Mouse (Mus musculus): ENCODE data around the gene Gm5148. TPM values are rescaled to one million over a fixed set of nuclear protein-coding genes. Genes with fewer than 3 reads are reported as not detected.

Gm5148 gene
- polyA plus RNA-seq, 1 experiment from 2014 or later = 2.6 TPM

GRCm38 (mm10) chr3:37758124-37758523, 33.8 kb upstream of the Gm5148 start:
- ATAC-seq (ENCODE audit: insufficient read depth) = peak; percentile 82
- Histone ChIP-seq H3K27ac (replicated peaks) (peak overlapping the region; percentile 75), H3K4me3 (replicated peaks) (no peak overlapping the region)

DNA sequence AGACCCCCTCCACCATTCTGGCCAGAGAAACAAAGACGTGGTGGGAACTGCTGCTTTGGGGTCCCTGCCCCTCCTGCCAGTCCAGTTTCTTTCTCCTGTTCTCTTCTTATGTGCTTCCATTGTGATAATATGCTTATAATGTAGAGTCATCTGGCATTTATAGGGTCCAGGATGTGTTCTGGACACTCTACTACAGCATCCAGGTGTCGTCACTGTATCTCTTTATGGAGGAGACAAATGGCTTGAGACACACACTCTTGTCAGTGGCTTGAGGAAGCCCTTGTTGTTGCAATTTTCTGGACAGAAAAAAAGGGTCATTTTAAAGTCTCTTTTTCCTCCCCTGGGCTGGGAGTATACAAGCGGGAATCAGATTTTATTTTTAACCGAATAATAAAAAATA, 33.3 kb upstream of the Gm5148 start:
- H3K9ac ChIP-seq = no peak overlapping the region

More at GRCm38 (mm10) chr3:37758124-37758523, 33.8 kb upstream of the Gm5148 start:
- Histone ChIP-seq H3K4me1 (replicated peaks) (peaks cover 39% of the 10 kb centered on the region), H3K4me2 (peak overlapping the region; percentile 45), H3K9ac (no peak overlapping the region), H3K27me3 (no peaks in the 10 kb centered on the region), H3K9me3 (replicated peaks) (no peaks in the 10 kb centered on the region), H3K36me3 (replicated peaks) (no peaks in the 10 kb centered on the region)
- WGBS (ENCODE audit: insufficient replicate concordance) = 2% methylated on average over 12 of the region's 12 CpGs

GRCm38 (mm10) chr3:37756005-37756404, 31.7 kb upstream of the Gm5148 start:
- H3K36me3 ChIP-seq (replicated peaks) = no peaks in the 10 kb centered on the region
- ATAC-seq (ENCODE audit: insufficient read depth) = no peak
- no peak overlapping the region for H3K4me3 ChIP-seq (replicated peaks)
- H3K4me1 ChIP-seq (replicated peaks) = peaks cover 28% of the 10 kb centered on the region
- no peak overlapping the region for H3K4me2 ChIP-seq
- no peak overlapping the region for H3K27ac ChIP-seq (replicated peaks)
- H3K9ac ChIP-seq = no peak overlapping the region
- H3K9me3 ChIP-seq (replicated peaks) = no peaks in the 10 kb centered on the region
- WGBS (ENCODE audit: insufficient replicate concordance) = 37% methylated on average over 2 of the region's 2 CpGs
- no peaks in the 10 kb centered on the region for H3K27me3 ChIP-seq

More for the DNA sequence above, 33.3 kb upstream of the Gm5148 start:
- no peak for ATAC-seq (ENCODE audit: insufficient read depth)
- 18% methylated on average over 4 of the region's 4 CpGs for WGBS (ENCODE audit: insufficient replicate concordance)
- Histone ChIP-seq H3K9me3 (replicated peaks) (no peaks in the 10 kb centered on the region), H3K27ac (replicated peaks) (no peak overlapping the region), H3K4me1 (replicated peaks) (peaks cover 37% of the 10 kb centered on the region), H3K27me3 (no peaks in the 10 kb centered on the region), H3K36me3 (replicated peaks) (no peaks in the 10 kb centered on the region), H3K4me3 (replicated peaks) (no peak overlapping the region), H3K4me2 (no peak overlapping the region)

GRCm38 (mm10) chr3:37754639-37755038, 30.3 kb upstream of the Gm5148 start:
- no peak for ATAC-seq (ENCODE audit: insufficient read depth)
- 62% methylated on average over 3 of the region's 3 CpGs for WGBS (ENCODE audit: insufficient replicate concordance)
- Histone ChIP-seq H3K9ac (no peak overlapping the region), H3K27me3 (no peaks in the 10 kb centered on the region), H3K4me3 (replicated peaks) (no peak overlapping the region), H3K9me3 (replicated peaks) (no peaks in the 10 kb centered on the region), H3K27ac (replicated peaks) (no peak overlapping the region), H3K36me3 (replicated peaks) (no peaks in the 10 kb centered on the region), H3K4me2 (no peak overlapping the region), H3K4me1 (replicated peaks) (peaks cover 24% of the 10 kb centered on the region)

DNA sequence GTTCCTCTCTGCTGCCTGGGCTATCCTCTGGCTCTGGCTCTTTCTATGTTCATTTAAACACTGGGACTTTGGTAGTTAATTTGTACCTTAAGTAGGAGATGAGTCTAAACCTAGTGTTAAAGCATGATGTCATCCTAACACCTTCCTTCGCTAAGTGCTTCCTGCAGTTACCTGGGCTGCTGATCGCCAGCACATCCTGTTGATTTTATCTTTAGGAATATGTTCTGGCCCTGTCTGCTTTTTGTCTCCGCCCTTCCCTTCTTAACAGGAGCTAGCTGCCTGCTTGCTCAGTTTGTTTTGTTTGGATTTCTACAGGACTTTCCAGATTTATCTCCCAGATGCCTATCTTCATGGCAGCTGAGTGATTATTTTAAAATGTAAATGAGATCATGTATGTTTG, 28.9 kb upstream of the Gm5148 start:
- H3K27me3 ChIP-seq = no peaks in the 10 kb centered on the region
- no peak overlapping the region for H3K4me2 ChIP-seq
- no peak overlapping the region for H3K27ac ChIP-seq (replicated peaks)
- H3K4me3 ChIP-seq (replicated peaks) = no peak overlapping the region
- H3K9ac ChIP-seq = no peak overlapping the region
- ATAC-seq (ENCODE audit: insufficient read depth) = no peak
- H3K36me3 ChIP-seq (replicated peaks) = no peaks in the 10 kb centered on the region
- H3K4me1 ChIP-seq (replicated peaks) = peaks cover 22% of the 10 kb centered on the region
- WGBS (ENCODE audit: insufficient replicate concordance) = 59% methylated on average over 3 of the region's 3 CpGs
- no peaks in the 10 kb centered on the region for H3K9me3 ChIP-seq (replicated peaks)

DNA sequence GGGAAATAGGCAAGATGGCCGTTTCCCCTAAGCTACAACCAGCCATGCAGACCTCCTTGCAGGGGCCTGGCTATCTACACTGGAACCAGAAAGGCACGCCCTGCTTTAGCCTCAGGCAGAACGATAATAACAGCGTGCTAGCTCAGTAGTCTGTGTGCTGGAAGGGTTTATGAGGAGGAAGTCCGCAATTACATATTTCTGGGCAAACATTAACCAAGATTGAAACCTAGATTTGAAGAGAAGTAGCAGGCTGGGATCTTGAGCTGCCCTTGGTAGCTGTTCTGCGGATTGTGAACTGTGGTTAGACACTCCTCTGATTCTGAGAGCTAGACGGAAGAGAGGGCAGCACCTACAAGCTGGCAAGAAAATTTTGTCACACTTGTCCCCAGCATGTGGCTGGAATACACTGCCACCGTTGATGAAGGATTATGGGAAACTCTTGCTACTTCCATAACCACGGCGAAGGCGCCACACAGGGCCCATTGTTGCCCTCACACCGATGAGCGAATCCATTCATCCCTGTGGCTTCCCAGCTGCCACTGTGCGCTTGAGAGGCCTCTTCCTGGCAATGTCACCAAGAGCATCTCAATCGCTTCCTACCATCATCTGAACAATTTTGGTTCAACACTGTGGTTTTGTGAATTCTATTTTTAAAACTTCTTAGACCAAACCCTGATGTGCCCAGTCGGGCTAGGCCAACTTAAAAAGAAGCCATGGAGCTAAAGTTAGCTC, 23.9 kb upstream of the Gm5148 start:
- Histone ChIP-seq H3K27ac (replicated peaks) (0 out of 2 replicates have a peak overlapping the region, but pooled peaks have one; percentile 41), H3K9ac (no peak overlapping the region), H3K27me3 (no peaks in the 10 kb centered on the region), H3K4me1 (replicated peaks) (peaks cover 18% of the 10 kb centered on the region), H3K36me3 (replicated peaks) (no peaks in the 10 kb centered on the region), H3K4me3 (replicated peaks) (no peak overlapping the region), H3K9me3 (replicated peaks) (no peaks in the 10 kb centered on the region), H3K4me2 (peak overlapping the region; percentile 37)
- ATAC-seq (ENCODE audit: insufficient read depth) = peak; percentile 87
- 24% methylated on average over 16 of the region's 16 CpGs for WGBS (ENCODE audit: insufficient replicate concordance)

GRCm38 (mm10) chr3:37747258-37748001, 23.1 kb upstream of the Gm5148 start:
- H3K9ac ChIP-seq = no peak overlapping the region
- WGBS (ENCODE audit: insufficient replicate concordance) = 41% methylated on average over 9 of the region's 9 CpGs
- H3K4me2 ChIP-seq = peak overlapping the region; percentile 37; the same call in 1 of the 2 replicates

GRCm38 (mm10) chr3:37744050-37744449, 19.8 kb upstream of the Gm5148 start:
- H3K9me3 ChIP-seq (replicated peaks) = no peaks in the 10 kb centered on the region
- H3K4me3 ChIP-seq (replicated peaks) = no peak overlapping the region
- no peak overlapping the region for H3K9ac ChIP-seq
- peaks cover 18% of the 10 kb centered on the region for H3K4me1 ChIP-seq (replicated peaks)
- H3K4me2 ChIP-seq = no peak overlapping the region
- no peaks in the 10 kb centered on the region; the same call in 1 of the 2 replicates for H3K27me3 ChIP-seq
- H3K36me3 ChIP-seq (replicated peaks) = no peaks in the 10 kb centered on the region
- H3K27ac ChIP-seq (replicated peaks) = no peak overlapping the region
- WGBS (ENCODE audit: insufficient replicate concordance) = 50% methylated on average over 2 of the region's 2 CpGs
- no peak for ATAC-seq (ENCODE audit: insufficient read depth)

More at GRCm38 (mm10) chr3:37747258-37748001, 23.1 kb upstream of the Gm5148 start:
- no peaks in the 10 kb centered on the region for H3K9me3 ChIP-seq (replicated peaks)
- no peak overlapping the region for H3K4me3 ChIP-seq (replicated peaks)
- H3K36me3 ChIP-seq (replicated peaks) = no peaks in the 10 kb centered on the region
- H3K27ac ChIP-seq (replicated peaks) = 0 out of 2 replicates have a peak overlapping the region, but pooled peaks have one; percentile 41
- ATAC-seq (ENCODE audit: insufficient read depth) = peak; percentile 18; the same call in 1 of the 2 replicates
- H3K4me1 ChIP-seq (replicated peaks) = peaks cover 18% of the 10 kb centered on the region
- H3K27me3 ChIP-seq = no peaks in the 10 kb centered on the region

DNA sequence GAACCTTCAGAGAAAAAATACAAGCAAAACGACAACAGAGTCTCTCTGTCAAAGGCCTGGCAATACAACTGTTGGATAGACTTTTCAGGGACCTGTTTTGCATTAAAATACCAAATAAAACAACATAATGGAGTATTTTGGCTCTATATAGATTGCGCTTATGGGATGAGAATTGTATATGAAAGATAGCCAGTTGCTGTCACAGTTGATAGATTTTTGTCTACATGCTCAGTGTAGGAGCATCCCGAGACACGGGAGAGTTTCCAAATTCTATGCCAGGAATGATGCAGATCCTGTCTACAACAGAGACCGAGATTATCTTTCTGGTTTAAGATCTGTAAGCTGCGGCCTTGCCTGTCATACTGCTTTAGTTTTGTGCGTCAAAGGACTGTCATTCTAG, 15.7 kb upstream of the Gm5148 start:
- 69% methylated on average over 7 of the region's 7 CpGs for WGBS (ENCODE audit: insufficient replicate concordance)
- no peaks in the 10 kb centered on the region for H3K4me1 ChIP-seq (replicated peaks)
- no peaks in the 10 kb centered on the region for H3K9me3 ChIP-seq (replicated peaks)
- H3K27me3 ChIP-seq = peaks cover 6% of the 10 kb centered on the region; the same call in 1 of the 2 replicates
- no peaks in the 10 kb centered on the region for H3K36me3 ChIP-seq (replicated peaks)
- no peak for ATAC-seq (ENCODE audit: insufficient read depth)
- H3K4me3 ChIP-seq (replicated peaks) = no peak overlapping the region
- no peak overlapping the region for H3K4me2 ChIP-seq
- H3K9ac ChIP-seq = no peak overlapping the region
- H3K27ac ChIP-seq (replicated peaks) = no peak overlapping the region

GRCm38 (mm10) chr3:37738171-37738950, 14.1 kb upstream of the Gm5148 start:
- no peaks in the 10 kb centered on the region for H3K4me1 ChIP-seq (replicated peaks)
- H3K27me3 ChIP-seq = peaks cover 6% of the 10 kb centered on the region; the same call in 1 of the 2 replicates
- H3K36me3 ChIP-seq (replicated peaks) = no peaks in the 10 kb centered on the region
- H3K9me3 ChIP-seq (replicated peaks) = no peaks in the 10 kb centered on the region
- 63% methylated on average over 17 of the region's 17 CpGs for WGBS (ENCODE audit: insufficient replicate concordance)
- no peak overlapping the region for H3K27ac ChIP-seq (replicated peaks)
- H3K9ac ChIP-seq = no peak overlapping the region
- no peak overlapping the region for H3K4me3 ChIP-seq (replicated peaks)
- H3K4me2 ChIP-seq = no peak overlapping the region
- no peak for ATAC-seq (ENCODE audit: insufficient read depth)

DNA sequence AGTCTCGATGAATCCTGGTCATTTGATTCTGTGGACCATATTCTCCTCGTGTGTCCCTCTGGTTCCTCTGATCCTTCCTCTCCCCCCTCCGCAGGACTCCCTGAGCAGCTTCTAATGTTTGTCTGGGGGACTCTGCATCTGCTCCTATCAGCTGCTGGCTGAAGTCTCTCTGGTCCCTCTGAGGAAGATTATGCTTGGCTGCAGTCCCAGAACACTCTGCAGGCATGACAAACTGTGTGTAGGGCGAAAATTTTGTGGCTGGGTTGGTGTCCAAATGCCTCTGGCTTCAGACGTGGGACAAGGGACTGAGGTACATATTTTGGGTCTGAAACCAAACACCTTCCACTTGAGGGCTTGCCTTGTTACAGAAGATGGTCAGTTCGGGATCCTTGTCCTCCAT, 13.1 kb upstream of the Gm5148 start:
- 43% methylated on average over 6 of the region's 6 CpGs for WGBS (ENCODE audit: insufficient replicate concordance)

More for the DNA sequence above, 13.1 kb upstream of the Gm5148 start:
- Histone ChIP-seq H3K36me3 (replicated peaks) (no peaks in the 10 kb centered on the region), H3K4me1 (replicated peaks) (no peaks in the 10 kb centered on the region), H3K4me2 (no peak overlapping the region), H3K27ac (replicated peaks) (no peak overlapping the region), H3K27me3 (peaks cover 6% of the 10 kb centered on the region; the same call in 1 of the 2 replicates), H3K4me3 (replicated peaks) (no peak overlapping the region), H3K9ac (no peak overlapping the region), H3K9me3 (replicated peaks) (no peaks in the 10 kb centered on the region)
- ATAC-seq (ENCODE audit: insufficient read depth) = no peak

Measured in liver, embryonic 15.5 days (tissue).